Mouse (Mus musculus): ENCODE results near the gene Sema6b.

GRCm38 (mm10) chr17:56137839-56138613, 2.1 kb downstream of the Sema6b start:
- TF ChIP-seq CTCF (IDR thresholded peaks at IDR 0.05; ENCODE audit: low read depth): no peak
- no peak for TF ChIP-seq EP300 (IDR thresholded peaks at IDR 0.05; ENCODE audit: low read depth)
